Mouse (Mus musculus): ENCODE results near the gene Zxdc. TPM values are rescaled to one million over a fixed set of nuclear protein-coding genes. Genes with fewer than 3 reads are reported as not detected.

Gene Zxdc
- total RNA-seq, 2 experiments from 2014 or later: 12.0 to 13.6 TPM

GRCm38 (mm10) chr6:90436192-90436907, 67.1 kb downstream of the Zxdc start:
- intact Hi-C loops (cut with DNase I; ENCODE audit: low total_unique reads): no loop called here
- DNase-seq: no peak

DNA sequence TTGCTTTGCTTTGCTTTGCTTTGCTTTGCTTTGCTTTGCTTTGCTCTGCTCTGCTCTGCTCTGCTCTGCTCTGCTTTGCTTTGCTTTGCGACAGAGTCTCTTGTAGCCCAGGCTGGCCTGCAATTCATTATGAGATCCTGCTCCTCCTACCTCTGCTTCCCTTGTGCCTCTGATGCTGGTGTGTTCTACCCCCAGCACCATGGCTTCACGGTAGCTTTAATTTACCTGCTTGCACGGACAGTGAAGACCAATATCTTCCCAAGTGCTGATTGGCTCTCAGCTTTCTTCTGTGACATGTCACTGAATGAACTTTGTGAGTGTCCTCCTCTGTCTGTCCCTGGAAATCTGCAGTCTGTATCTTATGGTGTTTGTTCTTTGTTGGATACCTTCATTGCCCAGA, 67.7 kb downstream of the Zxdc start:
- intact Hi-C loops (cut with DNase I; ENCODE audit: low total_unique reads): no loop called here

DNA sequence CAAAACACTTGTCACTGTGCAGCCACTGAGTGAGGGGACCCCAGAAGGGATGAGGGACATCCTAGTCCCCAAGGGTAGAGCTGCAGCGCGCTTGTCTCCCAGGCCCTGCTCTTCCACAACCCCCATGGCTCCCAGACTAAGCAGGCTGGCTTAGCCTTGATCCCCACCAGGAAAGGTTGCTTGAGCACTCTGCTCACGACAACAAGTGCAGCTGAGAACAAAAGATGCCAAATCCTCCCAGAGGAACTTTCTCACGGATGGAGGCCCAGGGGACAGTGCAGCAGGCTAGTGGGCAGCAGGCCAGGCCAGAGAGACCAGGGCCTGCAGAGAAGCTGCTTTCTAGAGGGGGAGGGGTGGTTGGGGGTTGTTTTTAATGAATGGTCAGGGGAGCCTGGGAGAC, 77.6 kb downstream of the Zxdc start:
- intact Hi-C loops (cut with DNase I; ENCODE audit: low total_unique reads): loop anchor here (5.0 kb wide), 1 partner anchor 70 kb away; no protein-coding TSS in a partner anchor

More for the DNA sequence above, 67.7 kb downstream of the Zxdc start:
- DNase-seq: no peak

GRCm38 (mm10) chr6:90450179-90450578, 80.9 kb downstream of the Zxdc start:
- intact Hi-C loops (cut with DNase I; ENCODE audit: low total_unique reads): no loop called here

More for the DNA sequence above, 77.6 kb downstream of the Zxdc start:
- no peak for DNase-seq

GRCm38 (mm10) chr6:90450697-90451096, 81.4 kb downstream of the Zxdc start:
- DNase-seq: peak; percentile 76
- intact Hi-C loops (cut with DNase I; ENCODE audit: low total_unique reads): no loop called here

More at GRCm38 (mm10) chr6:90450179-90450578, 80.9 kb downstream of the Zxdc start:
- DNase-seq: peak; percentile 89

- no peak for DNase-seq
- intact Hi-C loops (cut with DNase I; ENCODE audit: low total_unique reads): no loop called here
Observed at GRCm38 (mm10) chr6:90451512-90451911, 82.2 kb downstream of the Zxdc start.

DNA sequence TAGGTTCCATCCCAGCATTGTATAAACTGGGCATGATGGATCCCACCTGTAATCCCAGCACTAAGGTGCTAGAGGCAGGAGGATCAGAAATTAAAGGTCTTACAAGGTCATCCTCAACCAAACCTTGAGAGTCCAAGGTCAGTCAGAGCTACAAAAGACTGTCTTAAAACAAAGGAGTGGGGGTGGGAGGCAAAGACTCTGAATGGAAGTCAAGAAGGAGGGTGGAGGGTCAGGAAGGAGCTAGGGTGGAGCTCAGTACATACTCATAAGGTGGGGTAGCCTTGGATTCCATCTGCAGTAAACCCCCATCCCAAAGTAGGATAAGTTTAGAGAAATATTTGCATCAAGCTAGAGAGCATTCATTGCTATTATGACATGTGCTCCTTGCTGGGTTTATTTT, 83.3 kb downstream of the Zxdc start:
- no peak for DNase-seq

More for the DNA sequence above, 83.3 kb downstream of the Zxdc start:
- intact Hi-C loops (cut with DNase I; ENCODE audit: low total_unique reads): no loop called here

Other genes with a start within 250 kb of the Zxdc start
- gene Vmn1r51, start 246.9 kb upstream of the Zxdc start, total RNA-seq (2021): not detected
- gene Vmn1r52, start 194.7 kb upstream of the Zxdc start, total RNA-seq (2021): not detected
- not detected for gene V1ra8, start 166.7 kb upstream of the Zxdc start, total RNA-seq (2021)
- gene Vmn1r53, start 145.1 kb upstream of the Zxdc start, total RNA-seq (2021): not detected
- not detected for gene Vmn1r54, start 123.2 kb upstream of the Zxdc start, total RNA-seq (2021)
- gene BC048671, start 68.3 kb upstream of the Zxdc start, total RNA-seq (2021): not detected
- under 1 TPM; 0.44 to 0.82 TPM for gene Chst13, start 44.3 kb upstream of the Zxdc start, total RNA-seq (2021)
- not detected for gene Uroc1, start 36.2 kb upstream of the Zxdc start, total RNA-seq (2021)
- under 1 TPM; 0.29 to 0.84 TPM for gene Cfap100, start 59.3 kb downstream of the Zxdc start, total RNA-seq (2021)
- gene Klf15, start 93.1 kb downstream of the Zxdc start, total RNA-seq (2021): 10 to 100 TPM; 15.2 to 39.8 TPM
- 1 to 10 TPM; 3.0 to 6.8 TPM for gene Aldh1l1, start 116.9 kb downstream of the Zxdc start, total RNA-seq (2021)
- gene Slc41a3, start 235.2 kb downstream of the Zxdc start, total RNA-seq (2021): 10 to 100 TPM; 60.0 to 61.8 TPM